Mouse (Mus musculus): ENCODE measurements around the gene Anapc4.

- TF ChIP-seq POLR2A (IDR thresholded peaks at IDR 0.05; ENCODE audit: borderline replicate concordance, extremely low read depth, insufficient read depth, insufficient read length, poor library complexity, severe bottlenecking) (no peak), CTCF (IDR thresholded peaks at IDR 0.05; ENCODE audit: borderline replicate concordance, extremely low read depth, insufficient read depth, insufficient read length) (no peak)
Measured at GRCm38 (mm10) chr5:52864446-52864845, 30.6 kb downstream of the Anapc4 start.

Data from brain, embryonic 14.5 days (tissue).